13 mouse cellular contexts compared by ENCODE assay signal in genomic region chr4:151793694-151794093, GRCm38 (mm10).
"Had no signal": no experiment of that assay in that cellular context is flagged by ENCODE, and none has a peak within 500 bp of the region (broad histone marks: within the 10 kb centered on the region; RNA-seq: fewer than 3 reads in every experiment).

No protein-coding gene starts in this region.

- H3K27me3 ChIP-seq: limb, embryonic 12.5 days; liver, embryonic 13.5 days; midbrain, embryonic 13.5 days; neural tube, embryonic 15.5 days had no signal

- DNase-seq: kidney, adult 9 months; kidney, postnatal 36 days; layer of hippocampus, adult 9-11 months; layer of hippocampus, postnatal 36 days; liver; liver, embryonic 13.5 days; liver, postnatal 0 days had no signal

- H3K9me3 ChIP-seq: limb, embryonic 12.5 days; liver, embryonic 13.5 days; midbrain, embryonic 13.5 days; neural tube, embryonic 15.5 days had no signal

- ATAC-seq: liver, postnatal 0 days; midbrain, embryonic 13.5 days had no signal

- H3K4me2 ChIP-seq: limb, embryonic 12.5 days; liver, embryonic 13.5 days; midbrain, embryonic 13.5 days; neural tube, embryonic 15.5 days had no signal

- H3K4me1 ChIP-seq: limb, embryonic 12.5 days; liver, embryonic 13.5 days; midbrain, embryonic 13.5 days had no signal

- H3K9ac ChIP-seq: limb, embryonic 12.5 days; liver, embryonic 13.5 days; liver, postnatal 0 days; midbrain, embryonic 13.5 days; neural tube, embryonic 15.5 days had no signal

- H3K4me3 ChIP-seq: limb, embryonic 12.5 days; liver, embryonic 13.5 days; midbrain, embryonic 13.5 days; myocyte; neural tube, embryonic 15.5 days had no signal

- H3K27ac ChIP-seq: kidney, postnatal 0 days; limb, embryonic 12.5 days; liver, embryonic 13.5 days; midbrain, embryonic 13.5 days; stomach, postnatal 0 days had no signal
